Mouse (Mus musculus) thymus, postnatal 25 days (tissue): Measurements from ENCODE around the gene Sh3glb1.

ENCODE experiments used
- DNase-seq: peaks from one replicate; pipeline ENCODE4 v3.0.0; 2022

Gene Sh3glb1

GRCm38 (mm10) chr3:144668949-144669348, 51.2 kb downstream of the Sh3glb1 start:
- no peak for DNase-seq

GRCm38 (mm10) chr3:144668039-144668438, 52.1 kb downstream of the Sh3glb1 start:
- DNase-seq, result no peak

- no peak for DNase-seq
Observed at GRCm38 (mm10) chr3:144664363-144665299, 55.5 kb downstream of the Sh3glb1 start.

GRCm38 (mm10) chr3:144663415-144664093, 56.6 kb downstream of the Sh3glb1 start:
- DNase-seq, result no peak

- DNase-seq, result no peak
Observed at GRCm38 (mm10) chr3:144662215-144662852, 57.8 kb downstream of the Sh3glb1 start.

- no peak for DNase-seq
Observed at GRCm38 (mm10) chr3:144661439-144661838, 58.7 kb downstream of the Sh3glb1 start.

- no peak for DNase-seq
Observed at GRCm38 (mm10) chr3:144644202-144644601, 75.9 kb downstream of the Sh3glb1 start.

- no peak for DNase-seq
Observed at GRCm38 (mm10) chr3:144643301-144643871, 76.7 kb downstream of the Sh3glb1 start.

GRCm38 (mm10) chr3:144642141-144642540, 78.0 kb downstream of the Sh3glb1 start:
- DNase-seq, result no peak

GRCm38 (mm10) chr3:144640033-144640432, 80.1 kb downstream of the Sh3glb1 start:
- DNase-seq, result no peak

- DNase-seq, result no peak
Observed at GRCm38 (mm10) chr3:144639387-144639786, 80.7 kb downstream of the Sh3glb1 start.

- DNase-seq, result no peak
Observed at GRCm38 (mm10) chr3:144638110-144638509, 82.0 kb downstream of the Sh3glb1 start.

GRCm38 (mm10) chr3:144635236-144635635, 84.9 kb downstream of the Sh3glb1 start:
- DNase-seq, result no peak
